In genomic region chr9:70209296-70210049, GRCm38 (mm10) we compare ENCODE assay signal across 8 mouse cellular contexts. TPM values are rescaled to one million over a fixed set of nuclear protein-coding genes. Genes with fewer than 3 reads are reported as not detected.
DNase-seq lines count a peak whose midpoint lies in the region; ATAC-seq lines count a peak whose summit lies in the region.

No protein-coding gene starts in this region.

- H3K4me3 ChIP-seq in kidney, embryonic 14.5 days (ENCODE audit: low read length), result no peak overlapping the region; the same call in 1 of the 2 replicates

- H3K27me3 ChIP-seq in kidney, embryonic 14.5 days (ENCODE audit: control insufficient read depth, insufficient read depth, low read length), result no peaks in the 10 kb centered on the region

- peaks cover 11% of the 10 kb centered on the region for H3K4me1 ChIP-seq in kidney, embryonic 14.5 days (ENCODE audit: control insufficient read depth, insufficient read depth, low read length)

- ATAC-seq in kidney, embryonic 14.5 days (ENCODE audit: low FRiP score, low TSS enrichment), result peak; percentile 50; the same call in 1 of the 2 replicates
- no peak for ATAC-seq in frontal cortex, adult (ENCODE audit: low TSS enrichment)

- H3K27ac ChIP-seq in kidney, embryonic 14.5 days (ENCODE audit: low read depth, low read length), result no peak overlapping the region

- H3K9ac ChIP-seq in kidney, embryonic 14.5 days (ENCODE audit: low read depth, low read length), result no peak overlapping the region

- peak overlapping the region; percentile 99; the same call in 1 of the 2 replicates for H3K4me2 ChIP-seq in kidney, embryonic 14.5 days (replicated peaks; ENCODE audit: low read depth, low read length)

- intact Hi-C loops in gastrocnemius, postnatal 14 days (cut with DNase I; ENCODE audit: low total_unique reads), result loop anchor here (10.0 kb wide), 1 partner anchor 115 kb away; no protein-coding TSS in a partner anchor

- H3K9me3 ChIP-seq in kidney, embryonic 14.5 days (ENCODE audit: control insufficient read depth, low read length), result no peaks in the 10 kb centered on the region

- 48% methylated on average over 8 of the region's 8 CpGs for WGBS in kidney, embryonic 14.5 days

- H3K36me3 ChIP-seq in kidney, embryonic 14.5 days (ENCODE audit: control insufficient read depth, insufficient read depth, low read length), result no peaks in the 10 kb centered on the region

- peak; percentile 58 to 75 for DNase-seq in heart, adult 18-20 months
- DNase-seq in heart, postnatal 4 days, result no peak
- DNase-seq in R1 (ENCODE audit: low read depth, low spot score), result peak; percentile 95
- peak; percentile 50 for DNase-seq in gastrocnemius, postnatal 14 days
- DNase-seq in skeletal muscle tissue, adult 2 months (ENCODE audit: low read depth, low spot score), result peak; percentile 38
- no peak for DNase-seq in left cerebral cortex, adult 9 months (ENCODE audit: low spot score in 2 of 2)

RNA-seq across cellular contexts. Expression of gene Myo1e, which starts 2.3 kb away (rescaled TPM):
- total RNA-seq in heart, adult 18-20 months (2021), result 10 to 100 TPM in 1 of 2 experiments, 1 to 10 TPM in 1; 9.7 to 11.2 TPM
- 10 to 100 TPM; 23.6 to 27.6 TPM for total RNA-seq in heart, postnatal 4 days (2021)
- total RNA-seq in gastrocnemius, postnatal 14 days (2021), result 10 to 100 TPM; 14.4 to 15.2 TPM
- 10.6 and 20.6 TPM in 2 replicates for polyA plus RNA-seq in kidney, embryonic 14.5 days (2014; fragmentation: Nextera tagmentation; extraction: Ambion mirVana)

Comparison
In these comparisons a context has a peak if more than half of its experiments do, and no peak if none do; other contexts are left out.
1. DNase-seq: peak in heart, adult 18-20 months (2 of 2), R1 (single experiment), gastrocnemius, postnatal 14 days (single experiment) and skeletal muscle tissue, adult 2 months (single experiment); none in heart, postnatal 4 days (single experiment) and left cerebral cortex, adult 9 months (0 of 2).